Comparison of ENCODE assay signal across 7 mouse cellular contexts in genomic region chrX:73096941-73097508, GRCm38 (mm10). TPM values are rescaled to one million over a fixed set of nuclear protein-coding genes. Genes with fewer than 3 reads are reported as not detected.
A peak's percentile ranks its signal among the peaks of the same experiment; 100 is the strongest.
DNase-seq lines count a peak whose midpoint lies in the region; ATAC-seq and TF ChIP-seq lines count a peak whose summit lies in the region.
"Not testable (repeated sequence)": the region's sequence is repeated elsewhere in the genome, so short reads cannot be mapped to it uniquely, and the experiment has no call there.

Gene Xlr3a, minus strand, starts transcription at chrX:73097095.

- not testable (repeated sequence) for H3K4me2 ChIP-seq in forebrain, postnatal 0 days (ENCODE audit: low read depth); kidney, postnatal 0 days (ENCODE audit: low read length); liver, embryonic 13.5 days

- H3K36me3 ChIP-seq in MEL (ENCODE audit: control insufficient read depth in 1 of 2, insufficient read depth in 2 of 2, low read length in 2 of 2); forebrain, postnatal 0 days (ENCODE audit: insufficient read depth); kidney, postnatal 0 days (ENCODE audit: insufficient read depth, low read length); liver, embryonic 13.5 days: not testable (repeated sequence)

- 79% methylated on average over 12 of the region's 13 CpGs for WGBS in forebrain, postnatal 0 days
- WGBS in kidney, postnatal 0 days = 80% methylated on average over 13 of the region's 13 CpGs
- WGBS in liver, embryonic 13.5 days (ENCODE audit: insufficient replicate concordance) = 62% methylated on average over 13 of the region's 13 CpGs

- H3K79me2 ChIP-seq in MEL (ENCODE audit: control insufficient read depth, insufficient read depth, low read length, poor library complexity) = not testable (repeated sequence)

- ATAC-seq in forebrain, postnatal 0 days; kidney, postnatal 0 days (replicated peaks; ENCODE audit: low FRiP score, low read depth); liver, embryonic 13.5 days (ENCODE audit: low read depth): not testable (repeated sequence)

- not testable (repeated sequence) for H3K27me3 ChIP-seq in MEL (ENCODE audit: control insufficient read depth in 1 of 2, insufficient read depth in 2 of 2, low read length in 2 of 2); forebrain, postnatal 0 days (ENCODE audit: insufficient read depth, low read length); kidney, postnatal 0 days (ENCODE audit: insufficient read depth, low read length); liver, embryonic 13.5 days

- H3K9ac ChIP-seq in MEL (ENCODE audit: control insufficient read depth, low read depth, low read length, poor library complexity, severe bottlenecking) = peak within 1 kb of the TSS; percentile 78
- H3K9ac ChIP-seq in forebrain, postnatal 0 days; kidney, postnatal 0 days (ENCODE audit: low read depth, low read length); liver, embryonic 13.5 days: not testable (repeated sequence)

- peak within 1 kb of the TSS; percentile 59 to 86 for H3K4me3 ChIP-seq in MEL (ENCODE audit: control insufficient read depth in 1 of 2, insufficient read depth in 1 of 2, low read depth in 2 of 2, low read length in 2 of 2)
- not testable (repeated sequence) for H3K4me3 ChIP-seq in forebrain, postnatal 0 days (ENCODE audit: low read depth, low read length); kidney, postnatal 0 days (replicated peaks; ENCODE audit: low read depth, low read length); liver, embryonic 13.5 days (replicated peaks)

- H3K9me3 ChIP-seq in MEL (replicated peaks; ENCODE audit: insufficient read depth, low read length); forebrain, postnatal 0 days (ENCODE audit: low read length); kidney, postnatal 0 days (replicated peaks; ENCODE audit: low read length); liver, embryonic 13.5 days (replicated peaks): not testable (repeated sequence)

- peak in 1 of 2 experiments; percentile 52; a peak in 1 of 4 replicates for TF ChIP-seq POLR2A in MEL (IDR thresholded peaks at IDR 0.05; ENCODE audit: control insufficient read depth in 1 of 2, insufficient read depth in 1 of 2, low read depth in 1 of 2, low read length in 2 of 2, poor library complexity in 1 of 2)
- not testable (repeated sequence) for TF ChIP-seq POLR2A in brain, embryonic 14.5 days (IDR thresholded peaks at IDR 0.05; ENCODE audit: borderline replicate concordance, extremely low read depth, insufficient read depth, insufficient read length, poor library complexity, severe bottlenecking)

- H3K27ac ChIP-seq in MEL (ENCODE audit: control insufficient read depth, low read depth, low read length) = peak within 1 kb of the TSS; percentile 32; the same call in 1 of the 2 replicates
- H3K27ac ChIP-seq in forebrain, postnatal 0 days (ENCODE audit: low read depth, low read length); kidney, postnatal 0 days; liver, embryonic 13.5 days: not testable (repeated sequence)

- H3K4me1 ChIP-seq in MEL (ENCODE audit: control insufficient read depth in 1 of 2, insufficient read depth in 2 of 2, low read length in 2 of 2); forebrain, postnatal 0 days (ENCODE audit: insufficient read depth); kidney, postnatal 0 days (replicated peaks; ENCODE audit: insufficient read depth, low read length); liver, embryonic 13.5 days (replicated peaks): not testable (repeated sequence)

- not testable (repeated sequence) for TF ChIP-seq CTCF in MEL (IDR thresholded peaks at IDR 0.05 in 2 of 3, conservative IDR thresholded peaks at IDR 0.05 in 1 of 3; ENCODE audit: control insufficient read depth in 1 of 3, insufficient read depth in 1 of 3, low read depth in 2 of 3, low read length in 3 of 3, poor library complexity in 1 of 3, severe bottlenecking in 1 of 3); brain, embryonic 14.5 days (IDR thresholded peaks at IDR 0.05; ENCODE audit: borderline replicate concordance, extremely low read depth, insufficient read depth, insufficient read length); forebrain, postnatal 0 days (IDR thresholded peaks at IDR 0.05; ENCODE audit: low read depth); kidney, postnatal 0 days (IDR thresholded peaks at IDR 0.05; ENCODE audit: low read depth)

- not testable (repeated sequence) for TF ChIP-seq EP300 in MEL (IDR thresholded peaks at IDR 0.05; ENCODE audit: low read depth in 1 of 2, low read length in 2 of 2)

- peak; percentile 93 for DNase-seq in MEL (ENCODE audit: low read depth, low spot score)
- peak; percentile 27 for DNase-seq in brain, embryonic 14.5 days (ENCODE audit: low read depth)
- peak; percentile 0 for DNase-seq in forebrain, postnatal 0 days
- peak; percentile 0 for DNase-seq in kidney, postnatal 0 days (ENCODE audit: low spot score)
- DNase-seq in liver, embryonic 13.5 days = peak; percentile 1
- peak; percentile 1 for DNase-seq in naive thymus-derived CD4-positive, alpha-beta T cell, adult 2 months (ENCODE audit: low read depth)
- peak; percentile 68 for DNase-seq in testis, postnatal 14 days (ENCODE audit: low spot score)

- not testable (repeated sequence) for TF ChIP-seq RAD21 in MEL (IDR thresholded peaks at IDR 0.05; ENCODE audit: low read depth, low read length)

TF ChIP-seq in MEL, 35 proteins besides CTCF, POLR2A, EP300 and RAD21:
- peak; percentile 21; the same call in 1 of the 2 replicates for TF ChIP-seq TBP (IDR thresholded peaks at IDR 0.05; ENCODE audit: low read depth, low read length)
- TF ChIP-seq HCFC1 (IDR thresholded peaks at IDR 0.05; ENCODE audit: low read depth, low read length) = peak; percentile 62; the same call in 1 of the 2 replicates
- 0 out of 2 replicates have a peak, but pooled peaks have one; percentile 15 for TF ChIP-seq MYC (IDR thresholded peaks at IDR 0.05; ENCODE audit: low read depth, low read length)
- peak; percentile 81 for TF ChIP-seq NRF1 (IDR thresholded peaks at IDR 0.05; ENCODE audit: insufficient read depth, low read depth, low read length, poor library complexity, severe bottlenecking)
- TF ChIP-seq NELFE (IDR thresholded peaks at IDR 0.05; ENCODE audit: low read depth, low read length) = peak; percentile 46
TF ChIP-seq in MEL: peak in this region for 5; not testable (repeated sequence) for 30.

RNA-seq across cellular contexts. Expression of gene Xlr3a, which starts in this region (rescaled TPM):
- 76.4 and 94.5 TPM in 2 replicates for total RNA-seq in MEL (2012; rRNA removed)
- 100 to 1,000 TPM in 1 of 2 experiments, not detected in 1; 161 TPM for polyA plus RNA-seq in MEL (2012; ENCODE audit: insufficient read depth in 1 of 2, insufficient read length in 2 of 2, low read depth in 1 of 2, low replicate concordance in 2 of 2, missing spikeins in 1 of 2)
- polyA plus RNA-seq in brain, embryonic 14.5 days (2012; rRNA removed) = 1.7 and 4.0 TPM in 2 replicates
- 2.3 and 2.7 TPM in 2 replicates for total RNA-seq in forebrain, postnatal 0 days (2014; rRNA removed)
- polyA plus RNA-seq in forebrain, postnatal 0 days (2015; fragmentation: Nextera tagmentation; extraction: Ambion mirVana) = 1.7 and 1.9 TPM in 2 replicates
- 1.7 and 7.6 TPM in 2 replicates for polyA plus RNA-seq in kidney, postnatal 0 days (2015; fragmentation: Nextera tagmentation; extraction: Ambion mirVana)
- polyA plus RNA-seq in liver, embryonic 13.5 days (2015; fragmentation: Nextera tagmentation; extraction: Ambion mirVana) = 1.3 and 2.6 TPM in 2 replicates

Comparison
In these comparisons a context has a peak if more than half of its experiments do, and no peak if none do; other contexts are left out.
1. RNA of gene Xlr3a (total RNA-seq): 76.4 to 94.5 TPM in MEL; 2.3 to 2.7 TPM in forebrain, postnatal 0 days; every median in the first group is over 10 times any median in the second.
2. DNase-seq: peak in every context shown above with its lines; median percentile 93 in MEL; 68 in testis, postnatal 14 days; 27 in brain, embryonic 14.5 days; 1 in liver, embryonic 13.5 days; 1 in naive thymus-derived CD4-positive, alpha-beta T cell, adult 2 months; 0 in forebrain, postnatal 0 days; 0 in kidney, postnatal 0 days.